Mouse (Mus musculus) erythroblast, embryonic 14.5 days (primary cell): ENCODE data around the gene Fahd1.

Source experiments
- GATA1 ChIP-seq: IDR thresholded peaks from 2 replicates; pipeline ENCODE4 v1.6.1; 2012; ENCODE audit warnings: low read length, inconsistent platforms, mixed read lengths
- TAL1 ChIP-seq: IDR thresholded peaks from 3 replicates; pipeline ENCODE4 v1.6.1; 2012; ENCODE audit warnings: low read length, inconsistent platforms, mixed read lengths

GRCm38 (mm10) chr17:24861785-24862184 is 11.6 kb upstream of the Fahd1 start:
- TF ChIP-seq GATA1 (no peak), TAL1 (no peak)
